In the genomic region with DNA sequence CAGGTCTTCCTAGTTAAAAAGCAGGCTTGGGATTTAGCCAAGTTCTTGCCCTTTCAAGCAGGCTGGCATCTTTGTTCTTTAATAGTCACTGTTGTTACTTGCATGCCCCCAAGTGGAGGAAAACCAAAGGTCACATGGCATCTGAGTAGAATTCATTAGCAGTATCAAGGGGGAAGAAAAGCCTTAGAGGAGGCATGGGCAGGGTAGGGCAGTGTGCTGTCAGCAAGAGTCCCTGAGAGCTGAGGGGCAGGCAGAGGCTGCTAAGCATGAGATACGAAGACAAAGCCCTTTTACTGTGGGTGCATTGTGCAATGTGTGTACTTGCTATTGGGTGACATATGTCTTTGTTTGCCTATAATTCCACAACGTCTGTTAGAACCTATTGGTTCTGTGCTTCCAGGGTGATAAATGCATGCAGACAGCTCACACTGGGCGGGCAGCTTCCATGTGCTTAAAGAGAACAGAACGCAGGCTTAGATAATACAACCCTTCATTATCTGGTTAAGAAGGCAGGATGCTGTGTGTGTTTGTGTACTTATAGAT, we compare ENCODE assay signal across 8 mouse cellular contexts.
DNase-seq lines count a peak whose midpoint lies in the region; ATAC-seq and TF ChIP-seq lines count a peak whose summit lies in the region.

No protein-coding gene starts in this region.

- no peak for TF ChIP-seq EP300 in lung, postnatal 0 days (IDR thresholded peaks at IDR 0.05)

- no peaks in the 10 kb centered on the region for H3K79me2 ChIP-seq in myocyte (ENCODE audit: control insufficient read depth, insufficient read depth)

- H3K27me3 ChIP-seq in lung, postnatal 0 days (replicated peaks; ENCODE audit: insufficient read depth, low read length), result no peaks in the 10 kb centered on the region
- no peaks in the 10 kb centered on the region for H3K27me3 ChIP-seq in myocyte (ENCODE audit: control insufficient read depth, insufficient read depth, insufficient read length)

- no peak overlapping the region for H3K27ac ChIP-seq in lung, postnatal 0 days (ENCODE audit: low read length)

- no peak overlapping the region for H3ac ChIP-seq in myocyte (ENCODE audit: control insufficient read depth, insufficient read length)

- no peaks in the 10 kb centered on the region for H3K9me3 ChIP-seq in lung, postnatal 0 days (ENCODE audit: low read length)

- TF ChIP-seq POLR2A in myocyte (IDR thresholded peaks at IDR 0.05; ENCODE audit: insufficient read length, low read depth), result no peak

- H3K4me3 ChIP-seq in lung, postnatal 0 days (ENCODE audit: low read depth, low read length), result no peak overlapping the region
- H3K4me3 ChIP-seq in myocyte, result no peak overlapping the region

- no peak overlapping the region for H3K4me2 ChIP-seq in lung, postnatal 0 days (replicated peaks; ENCODE audit: low read depth, low read length)
- no peak overlapping the region for H3K4me2 ChIP-seq in myocyte (ENCODE audit: low read depth)

- WGBS in lung, postnatal 0 days, result 41% methylated on average over 4 of the region's 4 CpGs

- no peak overlapping the region for H3K9ac ChIP-seq in lung, postnatal 0 days (replicated peaks; ENCODE audit: low read depth)

- no peak for DNase-seq in lung, postnatal 0 days (ENCODE audit: low spot score)
- no peak for DNase-seq in lung, postnatal 4 days
- DNase-seq in layer of hippocampus, adult 9-10 months (ENCODE audit: low spot score), result peak; percentile 8
- DNase-seq in frontal cortex, postnatal 25 days (ENCODE audit: low spot score in 2 of 2), result no peak
- no peak for DNase-seq in B cell, adult 2 months

- peak; percentile 17; the same call in 1 of the 2 replicates for TF ChIP-seq CTCF in lung, postnatal 0 days (IDR thresholded peaks at IDR 0.05)

- no peaks in the 10 kb centered on the region for H3K36me3 ChIP-seq in lung, postnatal 0 days (ENCODE audit: insufficient read depth, low read length)
- H3K36me3 ChIP-seq in myocyte (ENCODE audit: control insufficient read depth, insufficient read depth), result no peaks in the 10 kb centered on the region

- no peaks in the 10 kb centered on the region for H3K4me1 ChIP-seq in lung, postnatal 0 days (ENCODE audit: insufficient read depth, low read depth, low read length)

- no peak for ATAC-seq in lung, postnatal 0 days
- peak; percentile 92 for ATAC-seq in common myeloid progenitor, adult 5-6 weeks (replicated peaks; ENCODE audit: low read depth, poor library complexity, severe bottlenecking)
- ATAC-seq in hematopoietic stem cell, adult 5-6 weeks (replicated peaks in 1 of 2; ENCODE audit: insufficient read depth in 1 of 2, low FRiP score in 2 of 2, low TSS enrichment in 1 of 2, low read depth in 1 of 2, poor library complexity in 2 of 2, severe bottlenecking in 2 of 2), result peak; percentile 80 to 82

TF ChIP-seq in myocyte, 11 proteins besides CTCF, POLR2A, EP300 and RAD21:
- no peak for TF ChIP-seq MYOG (IDR thresholded peaks at IDR 0.05; ENCODE audit: control insufficient read depth in 1 of 3, insufficient read depth in 1 of 3, insufficient read length in 2 of 3, low read depth in 2 of 3)
- TF ChIP-seq USF1 (IDR thresholded peaks at IDR 0.05; ENCODE audit: low read depth), result peak; percentile 22
TF ChIP-seq in myocyte: peak in this region for 1.
